Mouse (Mus musculus) kidney, postnatal 25 days (tissue): ENCODE measurements around the gene Lzts2.

Experiments
- DNase-seq, 2 experiments: peaks; one replicate each; pipeline ENCODE4 v3.0.0; 2021; ENCODE audit warnings: mixed read lengths in 2 of 2

Lzts2 gene

GRCm38 (mm10) chr19:45003740-45004516 is 10.3 kb upstream of the Lzts2 start:
- DNase-seq = no peak

GRCm38 (mm10) chr19:45005444-45005843 is 8.8 kb upstream of the Lzts2 start, which contains the start of gene Twnk:
TSS of gene Twnk (plus strand) at chr19:45005663.
- DNase-seq = peak; percentile 83 to 85

GRCm38 (mm10) chr19:45005957-45006712 is 8.1 kb upstream of the Lzts2 start, which contains the start of gene Mrpl43:
TSS of gene Mrpl43 (minus strand) at chr19:45006442.
- peak; percentile 98 for DNase-seq

DNA sequence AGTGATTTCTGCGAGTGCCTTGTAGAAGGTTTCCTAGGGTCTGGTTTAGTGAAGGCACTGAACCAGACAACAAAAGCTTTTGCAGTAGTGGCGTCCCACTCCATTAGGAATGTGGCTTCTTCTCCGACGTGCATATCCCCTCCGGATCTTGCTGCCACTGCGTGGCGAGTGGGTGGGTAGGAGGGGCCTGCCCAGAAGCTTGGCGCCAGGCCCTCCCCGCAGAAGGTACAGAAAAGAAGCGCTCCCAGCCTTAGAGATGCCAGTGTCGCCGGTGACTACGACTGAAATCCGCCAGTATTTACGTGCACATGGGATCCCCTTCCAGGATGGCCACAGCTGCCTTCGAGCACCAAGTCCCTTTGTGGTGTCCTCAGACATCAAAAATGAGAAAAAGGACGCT is 7.2 kb upstream of the Lzts2 start:
- peak in 1 of 2 experiments; percentile 45 for DNase-seq

GRCm38 (mm10) chr19:45007425-45008191 is 6.6 kb upstream of the Lzts2 start:
- DNase-seq = peak; percentile 88

GRCm38 (mm10) chr19:45010646-45011045 is 3.6 kb upstream of the Lzts2 start:
- no peak for DNase-seq

DNA sequence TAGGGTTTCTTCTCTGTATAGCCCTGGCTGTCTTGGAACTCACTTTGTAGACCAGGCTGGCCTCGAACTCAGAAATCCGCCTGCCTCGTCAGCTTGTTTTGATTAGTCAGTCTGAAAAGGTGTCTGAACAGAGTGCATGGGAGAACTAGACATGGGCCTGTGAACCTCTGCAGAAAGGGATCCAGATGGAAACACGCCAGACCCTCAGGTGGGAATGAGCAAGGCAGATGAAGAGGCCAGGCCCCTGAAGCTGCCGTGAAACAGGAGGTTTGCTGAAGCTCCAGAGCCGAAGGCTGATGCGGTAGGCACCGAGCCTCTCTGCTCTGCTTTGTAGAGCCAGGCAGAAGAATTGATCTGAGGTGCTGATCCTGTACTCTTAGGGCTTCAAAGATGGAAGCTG is 2.0 kb upstream of the Lzts2 start:
- peak in 1 of 2 experiments; percentile 41 for DNase-seq

GRCm38 (mm10) chr19:45012636-45013035 is 1.6 kb upstream of the Lzts2 start:
- DNase-seq = peak in 1 of 2 experiments; percentile 32

DNA sequence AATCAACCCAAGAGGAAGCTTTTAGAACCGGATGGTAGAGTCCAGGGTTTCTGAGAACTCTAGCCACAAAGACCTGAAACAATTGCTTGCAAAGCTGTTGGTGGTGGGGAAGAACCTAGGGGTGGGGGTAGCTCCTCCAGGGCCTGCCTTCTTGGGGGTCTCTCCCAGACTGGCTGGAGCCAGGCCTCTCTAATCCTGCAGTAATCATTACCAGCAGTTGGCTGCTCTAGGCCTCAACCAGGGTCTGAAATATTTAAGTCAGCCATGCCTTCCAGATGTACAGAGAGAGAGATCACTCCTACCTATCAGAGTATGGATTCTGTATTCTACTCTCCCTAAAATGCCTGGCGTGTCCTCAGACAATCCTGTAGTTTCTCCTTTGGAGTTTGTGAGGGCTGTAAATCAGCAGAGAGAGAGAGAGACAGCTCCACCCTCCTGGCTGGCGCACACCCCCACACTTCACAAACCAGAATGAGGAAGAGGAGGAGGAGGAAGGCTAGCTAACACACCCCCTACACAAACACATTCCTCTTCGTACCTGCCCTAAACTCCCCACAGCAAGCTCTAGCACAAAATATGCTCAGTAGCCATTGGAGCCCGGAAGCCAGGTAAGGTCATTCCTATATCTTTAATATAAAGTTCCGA is 511 bp upstream of the Lzts2 start:
- DNase-seq = peak in 1 of 2 experiments; percentile 32

- DNase-seq = peak; percentile 81 to 92
Measured at GRCm38 (mm10) chr19:45014981-45015402, 778 bp downstream of the Lzts2 start.

GRCm38 (mm10) chr19:45015518-45016281 is 1.5 kb downstream of the Lzts2 start:
- peak; percentile 73 to 87 for DNase-seq

GRCm38 (mm10) chr19:45016341-45017215 is 2.4 kb downstream of the Lzts2 start:
- DNase-seq = peak; percentile 93 to 96

DNA sequence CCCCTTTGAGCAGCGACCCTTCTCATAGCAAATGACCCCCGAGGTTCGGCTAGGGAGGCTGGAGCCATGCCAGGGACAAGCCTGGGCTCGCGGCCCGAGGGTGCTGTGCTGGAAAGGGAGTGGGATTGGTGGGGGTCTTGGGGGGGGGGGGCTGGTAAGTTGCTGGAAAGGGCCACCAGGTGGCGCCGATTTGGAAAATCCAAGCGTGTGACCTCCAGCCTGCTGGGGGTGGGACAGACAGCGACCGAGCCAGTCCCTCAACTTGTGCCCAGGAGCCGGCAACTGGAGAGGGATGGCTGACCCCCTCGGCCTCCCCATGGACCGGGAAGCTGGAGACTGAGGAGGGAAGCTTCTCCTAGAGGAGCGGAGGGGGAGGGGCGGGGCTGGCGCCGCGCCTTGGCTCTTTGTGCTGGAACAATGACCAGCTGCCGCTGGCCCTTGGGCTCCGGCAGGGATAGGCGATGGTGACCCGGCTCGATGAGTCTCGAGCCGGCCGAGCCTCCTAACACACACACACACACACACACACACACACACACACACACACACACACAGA is 3.1 kb downstream of the Lzts2 start:
- DNase-seq = peak; percentile 92 to 94

- DNase-seq = peak; percentile 82 to 95
Measured at GRCm38 (mm10) chr19:45017909-45018308, 3.7 kb downstream of the Lzts2 start.

GRCm38 (mm10) chr19:45018351-45018831 is 4.2 kb downstream of the Lzts2 start:
- peak; percentile 35 to 62 for DNase-seq

DNA sequence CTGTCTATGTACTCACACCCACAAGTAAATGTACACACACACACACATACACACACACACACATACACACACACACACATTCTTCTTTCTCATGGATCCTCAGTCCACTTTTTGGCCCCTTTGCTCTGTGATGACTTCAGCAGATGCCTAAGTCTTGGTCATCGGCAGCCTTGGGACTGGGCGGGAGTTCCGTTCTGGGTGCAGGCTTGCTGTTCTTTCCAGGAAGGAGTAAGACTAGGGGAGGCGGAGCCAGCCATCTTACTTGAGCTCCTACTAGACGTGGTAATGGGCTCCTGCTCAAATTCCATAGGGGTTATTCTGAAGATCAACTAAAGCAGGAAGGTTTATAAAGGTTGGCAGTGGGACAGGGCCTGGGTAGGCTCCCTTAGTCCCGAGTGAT is 6.1 kb downstream of the Lzts2 start:
- DNase-seq = peak; percentile 70 to 80

GRCm38 (mm10) chr19:45021362-45021761 is 7.1 kb downstream of the Lzts2 start:
- DNase-seq = peak in 1 of 2 experiments; percentile 35

DNA sequence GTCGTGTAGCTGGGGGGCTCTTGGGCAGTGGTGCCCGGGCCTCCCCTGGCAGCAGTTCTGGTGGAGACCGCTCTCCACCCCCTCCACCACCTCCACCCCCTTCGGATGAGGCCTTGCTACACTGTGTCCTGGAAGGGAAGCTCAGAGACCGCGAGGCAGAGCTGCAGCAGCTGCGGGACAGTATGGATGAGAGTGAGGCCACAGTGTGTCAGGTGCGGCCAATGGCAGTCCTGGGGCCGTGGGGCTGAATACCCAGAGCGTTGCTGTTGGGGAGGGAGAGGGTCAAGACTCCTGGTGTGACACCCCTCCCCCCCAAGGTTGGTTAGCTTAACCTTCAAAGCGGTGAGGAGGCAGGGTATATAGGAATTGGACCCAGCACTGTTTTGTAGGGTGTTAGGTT is 9.8 kb downstream of the Lzts2 start:
- DNase-seq = peak in 1 of 2 experiments; percentile 34

DNA sequence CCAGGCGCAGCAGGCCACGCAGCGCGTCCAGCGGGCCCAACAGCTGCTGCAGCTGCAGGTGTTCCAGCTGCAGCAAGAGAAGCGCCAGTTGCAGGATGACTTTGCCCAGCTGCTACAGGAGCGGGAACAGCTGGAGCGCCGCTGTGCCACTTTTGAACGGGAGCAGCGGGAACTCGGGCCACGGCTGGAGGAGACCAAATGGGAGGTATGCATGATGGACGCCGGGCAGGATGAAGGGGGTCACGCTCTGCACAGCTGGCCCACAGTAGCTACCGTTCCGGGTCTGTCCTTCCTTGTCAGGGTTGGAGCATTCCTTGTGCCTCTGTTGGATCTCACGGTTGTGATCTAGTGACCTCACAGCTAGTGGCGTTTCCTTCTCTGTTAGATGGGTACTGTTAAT is 10.6 kb downstream of the Lzts2 start:
- peak in 1 of 2 experiments; percentile 38 for DNase-seq
